Mouse (Mus musculus): ENCODE results near the gene Hist1h4d. TPM values are rescaled to one million over a fixed set of nuclear protein-coding genes. Genes with fewer than 3 reads are reported as not detected.
A peak's percentile ranks its signal among the peaks of the same experiment; 100 is the strongest.
"Not testable (repeated sequence)": the region's sequence is repeated elsewhere in the genome, so short reads cannot be mapped to it uniquely, and the experiment has no call there.

The Hist1h4d gene
- polyA plus RNA-seq, 2 experiments from 2014 or later = 20.2 to 22.9 TPM

- ATAC-seq = peak; percentile 73
These were observed 30.1 kb upstream of the Hist1h4d start, which contains the start of gene Hist1h4f for GRCm38 (mm10) chr13:23551146-23551834. Gene Hist1h4f, minus strand, starts transcription at chr13:23551648.

- no peak for ATAC-seq
These were observed 29.2 kb upstream of the Hist1h4d start for GRCm38 (mm10) chr13:23551931-23552914.

GRCm38 (mm10) chr13:23552962-23553361 is 28.4 kb upstream of the Hist1h4d start, which contains the start of gene Hist1h1d:
Gene Hist1h1d, plus strand, starts transcription at chr13:23553262.
- ATAC-seq = no peak

- no peak for ATAC-seq
These were observed 27.0 kb upstream of the Hist1h4d start for GRCm38 (mm10) chr13:23554393-23554792.

- peak; percentile 66 for ATAC-seq
These were observed 26.2 kb upstream of the Hist1h4d start for GRCm38 (mm10) chr13:23554925-23555838.

GRCm38 (mm10) chr13:23555839-23556416 is 25.5 kb upstream of the Hist1h4d start:
- ATAC-seq = peak; percentile 71

GRCm38 (mm10) chr13:23556906-23557305 is 24.5 kb upstream of the Hist1h4d start:
- ATAC-seq = no peak

- not testable (repeated sequence) for ATAC-seq
These were observed 20.7 kb upstream of the Hist1h4d start for GRCm38 (mm10) chr13:23560699-23561098.

GRCm38 (mm10) chr13:23561531-23561882 is 19.9 kb upstream of the Hist1h4d start:
- ATAC-seq = peak; percentile 8

- peak; percentile 93 for ATAC-seq
These were observed 19.3 kb upstream of the Hist1h4d start, which contains the start of gene Hist1h3e for GRCm38 (mm10) chr13:23561883-23562659. Gene Hist1h3e, minus strand, starts transcription at chr13:23562369.

GRCm38 (mm10) chr13:23562699-23563462 is 18.5 kb upstream of the Hist1h4d start:
- ATAC-seq = peak; percentile 18

- no peak for ATAC-seq
These were observed 16.9 kb upstream of the Hist1h4d start for GRCm38 (mm10) chr13:23564482-23564881.

- ATAC-seq = peak; percentile 7
These were observed 11.0 kb upstream of the Hist1h4d start for GRCm38 (mm10) chr13:23570261-23571021.

GRCm38 (mm10) chr13:23571022-23571503 is 10.3 kb upstream of the Hist1h4d start, which contains the start of the genes Hist1h2ae and Hist1h2bg:
Gene Hist1h2ae, minus strand, starts transcription at chr13:23571220.
Gene Hist1h2bg, plus strand, starts transcription at chr13:23571396.
- peak; percentile 82 for ATAC-seq

- not testable (repeated sequence) for ATAC-seq
These were observed 9.7 kb upstream of the Hist1h4d start for GRCm38 (mm10) chr13:23571504-23572217.

- ATAC-seq = no peak
These were observed 9.0 kb upstream of the Hist1h4d start for GRCm38 (mm10) chr13:23572218-23573033.
